ENCODE assay signal across 11 mouse cellular contexts in genomic region chr4:57883520-57884421, GRCm38 (mm10). TPM values are rescaled to one million over a fixed set of nuclear protein-coding genes. Genes with fewer than 3 reads are reported as not detected.
DNase-seq lines count a peak whose midpoint lies in the region; ATAC-seq lines count a peak whose summit lies in the region.
"Had no signal": no experiment of that assay in that cellular context is flagged by ENCODE, and none has a peak within 500 bp of the region (broad histone marks: within the 10 kb centered on the region; RNA-seq: fewer than 3 reads in every experiment).

No protein-coding gene starts in this region.

- H3K9me3 ChIP-seq in forebrain, embryonic 13.5 days (replicated peaks): no peaks in the 10 kb centered on the region
- no peaks in the 10 kb centered on the region for H3K9me3 ChIP-seq in forebrain, embryonic 10.5 days
- no peaks in the 10 kb centered on the region for H3K9me3 ChIP-seq in midbrain, embryonic 14.5 days (ENCODE audit: control insufficient read depth, low read length)
- H3K9me3 ChIP-seq in midbrain, embryonic 13.5 days: no peaks in the 10 kb centered on the region
- H3K9me3 ChIP-seq: limb, embryonic 15.5 days; neural tube, embryonic 13.5 days had no signal

- no peak overlapping the region for H3K9ac ChIP-seq in forebrain, embryonic 13.5 days
- no peak overlapping the region for H3K9ac ChIP-seq in midbrain, embryonic 14.5 days (replicated peaks; ENCODE audit: low read length)
- H3K9ac ChIP-seq in midbrain, embryonic 13.5 days (replicated peaks): no peak overlapping the region
- H3K9ac ChIP-seq: limb, embryonic 15.5 days; neural tube, embryonic 13.5 days had no signal

- H3K27ac ChIP-seq in forebrain, embryonic 13.5 days: no peak overlapping the region
- no peak overlapping the region for H3K27ac ChIP-seq in forebrain, embryonic 10.5 days
- no peak overlapping the region for H3K27ac ChIP-seq in midbrain, embryonic 14.5 days (replicated peaks; ENCODE audit: low read depth, low read length)
- H3K27ac ChIP-seq in midbrain, embryonic 13.5 days: no peak overlapping the region
- H3K27ac ChIP-seq: limb, embryonic 15.5 days; neural tube, embryonic 13.5 days had no signal

- no peaks in the 10 kb centered on the region for H3K36me3 ChIP-seq in forebrain, embryonic 13.5 days (ENCODE audit: poor library complexity, severe bottlenecking)
- no peaks in the 10 kb centered on the region for H3K36me3 ChIP-seq in forebrain, embryonic 10.5 days (replicated peaks)
- H3K36me3 ChIP-seq in midbrain, embryonic 14.5 days (ENCODE audit: control insufficient read depth, insufficient read depth, low read length): no peaks in the 10 kb centered on the region
- no peaks in the 10 kb centered on the region for H3K36me3 ChIP-seq in midbrain, embryonic 13.5 days
- H3K36me3 ChIP-seq: limb, embryonic 15.5 days; neural tube, embryonic 13.5 days had no signal

- peaks cover 12% of the 10 kb centered on the region for H3K4me1 ChIP-seq in forebrain, embryonic 13.5 days
- H3K4me1 ChIP-seq in forebrain, embryonic 10.5 days: peaks cover 10% of the 10 kb centered on the region
- 0 out of 2 replicates have a peak, but pooled peaks cover 9% of the 10 kb centered on the region for H3K4me1 ChIP-seq in midbrain, embryonic 14.5 days (ENCODE audit: control insufficient read depth, insufficient read depth, low read length)
- H3K4me1 ChIP-seq in midbrain, embryonic 13.5 days (replicated peaks): peaks cover 16% of the 10 kb centered on the region

- no peak overlapping the region for H3K4me3 ChIP-seq in forebrain, embryonic 13.5 days
- no peak overlapping the region for H3K4me3 ChIP-seq in forebrain, embryonic 10.5 days
- H3K4me3 ChIP-seq in midbrain, embryonic 14.5 days (replicated peaks; ENCODE audit: low read depth, low read length): no peak overlapping the region
- H3K4me3 ChIP-seq in midbrain, embryonic 13.5 days (replicated peaks): no peak overlapping the region
- H3K4me3 ChIP-seq: limb, embryonic 15.5 days; neural tube, embryonic 13.5 days had no signal

- WGBS in forebrain, embryonic 13.5 days: 67% methylated on average over 7 of the region's 7 CpGs
- WGBS in forebrain, embryonic 10.5 days: 85% methylated on average over 7 of the region's 7 CpGs
- WGBS in midbrain, embryonic 14.5 days: 69% methylated on average over 7 of the region's 7 CpGs
- WGBS in midbrain, embryonic 13.5 days: 78% methylated on average over 7 of the region's 7 CpGs

- ATAC-seq in forebrain, embryonic 13.5 days: 0 out of 2 replicates have a peak, but pooled peaks have one; percentile 16
- no peak for ATAC-seq in midbrain, embryonic 14.5 days (ENCODE audit: low FRiP score, low TSS enrichment)
- no peak for ATAC-seq in midbrain, embryonic 13.5 days
- no peak for ATAC-seq in cerebellum, adult (ENCODE audit: insufficient number of reproducible peaks, low FRiP score, low TSS enrichment)
- ATAC-seq: forebrain, embryonic 16.5 days had no signal

- DNase-seq in forebrain, embryonic 10.5 days (ENCODE audit: extremely low spot score, low spot score): no peak
- peak; percentile 51 for DNase-seq in midbrain, embryonic 14.5 days
- peak; percentile 41 to 58 for DNase-seq in heart, adult 9 months (ENCODE audit: low spot score in 2 of 2)
- peak; percentile 50 to 68 for DNase-seq in kidney, postnatal 36 days
- no peak for DNase-seq in left cerebral cortex, adult 18-20 months (ENCODE audit: low spot score in 2 of 2)

- H3K4me2 ChIP-seq in forebrain, embryonic 13.5 days: no peak overlapping the region
- no peak overlapping the region for H3K4me2 ChIP-seq in midbrain, embryonic 14.5 days (ENCODE audit: low read length)
- no peak overlapping the region for H3K4me2 ChIP-seq in midbrain, embryonic 13.5 days (replicated peaks)
- H3K4me2 ChIP-seq: limb, embryonic 15.5 days; neural tube, embryonic 13.5 days had no signal

- no peaks in the 10 kb centered on the region for H3K27me3 ChIP-seq in forebrain, embryonic 13.5 days
- H3K27me3 ChIP-seq in forebrain, embryonic 10.5 days (ENCODE audit: poor library complexity, severe bottlenecking): no peaks in the 10 kb centered on the region
- H3K27me3 ChIP-seq in midbrain, embryonic 14.5 days (ENCODE audit: control insufficient read depth, insufficient read depth, low read length): no peaks in the 10 kb centered on the region
- no peaks in the 10 kb centered on the region for H3K27me3 ChIP-seq in midbrain, embryonic 13.5 days
- H3K27me3 ChIP-seq: limb, embryonic 15.5 days; neural tube, embryonic 13.5 days had no signal

RNA-seq across cellular contexts. Expression of gene D630039A03Rik, which starts 32.3 kb away (rescaled TPM):
- 0.08 TPM in 1 of 2 replicates, not detected in the other for polyA plus RNA-seq in forebrain, embryonic 13.5 days (2015; fragmentation: Nextera tagmentation; extraction: Ambion mirVana)
- polyA plus RNA-seq in forebrain, embryonic 10.5 days (2016; fragmentation: Nextera tagmentation; extraction: Ambion mirVana): not detected in 2 replicates
- 0.09 TPM in 1 of 2 replicates, not detected in the other for polyA plus RNA-seq in midbrain, embryonic 14.5 days (2014; fragmentation: Nextera tagmentation; extraction: Ambion mirVana)
- not detected in 2 replicates for polyA plus RNA-seq in midbrain, embryonic 13.5 days (2015; fragmentation: Nextera tagmentation; extraction: Ambion mirVana)
- total RNA-seq in left cerebral cortex, adult 18-20 months (2021): under 1 TPM in 1 of 2 experiments, not detected in 1; 0.21 TPM
- polyA plus RNA-seq: forebrain, embryonic 16.5 days had no signal

Comparison
In these comparisons a context has a peak if more than half of its experiments do, and no peak if none do; other contexts are left out.
1. DNase-seq: peak in midbrain, embryonic 14.5 days (single experiment), heart, adult 9 months (2 of 2) and kidney, postnatal 36 days (2 of 2); none in forebrain, embryonic 10.5 days (single experiment) and left cerebral cortex, adult 18-20 months (0 of 2).